Mouse (Mus musculus) cerebral cortex, adult 2 months (tissue): ENCODE measurements around the gene Zfp512b.

Experiments used
- WGBS: fragments of 180-500 bp; shearing (Covaris S2); methylation state at CpG from one replicate; pipeline ENCODE4 v1.1.7; 2018; 5-methylcytosine and 5-hydroxymethylcytosine counted together

The Zfp512b gene

GRCm38 (mm10) chr2:181592231-181593041, at the start of gene Zfp512b:
Zfp512b (minus strand) TSS chr2:181592803.
- WGBS, result under 1% methylated on average over 74 of the region's 97 CpGs

- WGBS, result 88% methylated on average over 3 of the region's 3 CpGs
Observed at GRCm38 (mm10) chr2:181635865-181636264, 43.3 kb upstream of the Zfp512b start.

- WGBS, result 78% methylated on average over 6 of the region's 6 CpGs
Observed at GRCm38 (mm10) chr2:181632624-181633023, 40.0 kb upstream of the Zfp512b start.

- 87% methylated on average over 5 of the region's 5 CpGs for WGBS
Observed at GRCm38 (mm10) chr2:181618761-181619495, 26.3 kb upstream of the Zfp512b start.

GRCm38 (mm10) chr2:181602367-181602766, 9.8 kb upstream of the Zfp512b start:
- 60% methylated on average over 4 of the region's 4 CpGs for WGBS

GRCm38 (mm10) chr2:181601751-181602145, 9.1 kb upstream of the Zfp512b start:
- WGBS, result 23% methylated on average over 10 of the region's 10 CpGs

- 1% methylated on average over 57 of the region's 57 CpGs for whole genome bisulfite sequencing
Observed at GRCm38 (mm10) chr2:181600828-181601750, 8.5 kb upstream of the Zfp512b start.

GRCm38 (mm10) chr2:181600226-181600758, 7.7 kb upstream of the Zfp512b start:
- 47% methylated on average over 6 of the region's 6 CpGs for WGBS

GRCm38 (mm10) chr2:181598454-181599351, 6.1 kb upstream of the Zfp512b start, which contains the start of gene Samd10:
Samd10 (minus strand) TSS chr2:181599212.
- WGBS, result 2% methylated on average over 71 of the region's 71 CpGs

GRCm38 (mm10) chr2:181597378-181598061, 4.9 kb upstream of the Zfp512b start:
- WGBS, result 72% methylated on average over 7 of the region's 7 CpGs

- WGBS, result 72% methylated on average over 6 of the region's 6 CpGs
Observed at GRCm38 (mm10) chr2:181596221-181596960, 3.8 kb upstream of the Zfp512b start.

GRCm38 (mm10) chr2:181594946-181595696, 2.5 kb upstream of the Zfp512b start:
- 42% methylated on average over 4 of the region's 4 CpGs for WGBS

- 2% methylated on average over 6 of the region's 6 CpGs for WGBS
Observed at GRCm38 (mm10) chr2:181593042-181593421, 429 bp upstream of the Zfp512b start.

GRCm38 (mm10) chr2:181591528-181592085, 996 bp downstream of the Zfp512b start, which contains the start of gene Prpf6:
Prpf6 (plus strand) TSS chr2:181591868.
- WGBS, result 11% methylated on average over 5 of the region's 5 CpGs

- WGBS, result 96% methylated on average over 5 of the region's 5 CpGs
Observed at GRCm38 (mm10) chr2:181590471-181590870, 2.1 kb downstream of the Zfp512b start.

GRCm38 (mm10) chr2:181589732-181590105, 2.9 kb downstream of the Zfp512b start:
- WGBS, result 95% methylated on average over 9 of the region's 9 CpGs

- WGBS, result 90% methylated on average over 10 of the region's 10 CpGs
Observed at GRCm38 (mm10) chr2:181589011-181589731, 3.4 kb downstream of the Zfp512b start.
